Mouse (Mus musculus) myocyte (in vitro differentiated cells): ENCODE measurements at regions not wholly inside any gene's neighbourhood (a gene's known extent, or its start where the extent isn't known, plus 50 kb on each side); places are given as distances from the start of the nearest gene placed in this dataset.

ENCODE experiments used
- H3K27me3 ChIP-seq: one replicate; pipeline ENCODE4 v1.6.1; 2011; ENCODE audit not compliant: control insufficient read depth, insufficient read depth, insufficient read length
- H3K36me3 ChIP-seq: one replicate; pipeline ENCODE4 v1.6.1; 2011; ENCODE audit not compliant: control insufficient read depth, insufficient read depth
- H3K4me2 ChIP-seq: one replicate; pipeline ENCODE4 v1.6.1; 2011; ENCODE audit warnings: low read depth, control low read depth
- H3K4me3 ChIP-seq: one replicate; pipeline ENCODE4 v1.5.1; 2011; ENCODE audit warnings: mild to moderate bottlenecking, control low read depth, moderate library complexity
- H3K79me2 ChIP-seq: one replicate; pipeline ENCODE4 v1.6.1; 2011; ENCODE audit not compliant: control insufficient read depth, insufficient read depth
- H3ac ChIP-seq: one replicate; pipeline ENCODE4 v1.6.1; 2011; ENCODE audit not compliant: control insufficient read depth, insufficient read length
- CEBPB ChIP-seq: IDR thresholded peaks from 2 replicates; pipeline ENCODE4 v1.6.1; 2011; ENCODE audit warnings: mild to moderate bottlenecking, moderate library complexity; ENCODE audit not compliant: poor library complexity, insufficient read depth, severe bottlenecking
- E2F4 ChIP-seq: IDR thresholded peaks from one replicate; pipeline ENCODE4 v1.6.1; 2011; ENCODE audit warnings: mild to moderate bottlenecking, control low read depth, moderate library complexity; ENCODE audit not compliant: insufficient read depth
- MAX ChIP-seq: IDR thresholded peaks from one replicate; pipeline ENCODE4 v1.6.1; 2011; ENCODE audit warnings: low read depth, mild to moderate bottlenecking, control low read depth
- MYOD1 ChIP-seq, 3 experiments: IDR thresholded peaks; one replicate each; pipeline ENCODE4 v1.6.1; 2011; ENCODE audit warnings: control low read depth in 2 of 3, low read depth in 2 of 3, mild to moderate bottlenecking in 2 of 3, moderate library complexity in 1 of 3; ENCODE audit not compliant: insufficient read length in 2 of 3, control insufficient read depth in 1 of 3
- MYOG ChIP-seq, 3 experiments: IDR thresholded peaks; one replicate each; pipeline ENCODE4 v1.6.1; 2011; ENCODE audit warnings: control low read depth in 2 of 3, low read depth in 2 of 3, mild to moderate bottlenecking in 2 of 3; ENCODE audit not compliant: insufficient read length in 2 of 3, control insufficient read depth in 1 of 3, insufficient read depth in 1 of 3
- POLR2A ChIP-seq: IDR thresholded peaks from one replicate; pipeline ENCODE4 v1.6.1; 2011; ENCODE audit warnings: low read depth, mild to moderate bottlenecking, control low read depth, moderate library complexity; ENCODE audit not compliant: insufficient read length
- POLR2AphosphoS2 ChIP-seq: IDR thresholded peaks from one replicate; pipeline ENCODE4 v1.6.1; 2011; ENCODE audit warnings: low read depth, control low read depth; ENCODE audit not compliant: insufficient read length
- REST ChIP-seq: IDR thresholded peaks from one replicate; pipeline ENCODE4 v1.6.1; 2011; ENCODE audit warnings: mild to moderate bottlenecking, control low read depth, moderate library complexity; ENCODE audit not compliant: insufficient read depth, insufficient read length
- SRF ChIP-seq: IDR thresholded peaks from one replicate; pipeline ENCODE4 v1.6.1; 2011; ENCODE audit warnings: low read depth; ENCODE audit not compliant: control insufficient read depth, insufficient read length
- TCF12 ChIP-seq: IDR thresholded peaks from one replicate; pipeline ENCODE4 v1.6.1; 2011; ENCODE audit warnings: mild to moderate bottlenecking, control low read depth; ENCODE audit not compliant: poor library complexity, insufficient read depth, severe bottlenecking
- TCF3 ChIP-seq: IDR thresholded peaks from one replicate; pipeline ENCODE4 v1.6.1; 2011; ENCODE audit warnings: low read depth, control low read depth; ENCODE audit not compliant: insufficient read length
- USF1 ChIP-seq: IDR thresholded peaks from one replicate; pipeline ENCODE4 v1.6.1; 2011; ENCODE audit warnings: low read depth, mild to moderate bottlenecking, control low read depth, moderate library complexity

GRCm38 (mm10) chr1:108023721-108024353 lies 434.0 kb downstream of the Serpinb8 start:
- H3K36me3 ChIP-seq: no peaks in the 10 kb centered on the region
- H3K4me3 ChIP-seq: no peak overlapping the region
- no peaks in the 10 kb centered on the region for H3K79me2 ChIP-seq
- H3K27me3 ChIP-seq: no peaks in the 10 kb centered on the region
- H3K4me2 ChIP-seq: no peak overlapping the region
- no peak overlapping the region for H3ac ChIP-seq
- TF ChIP-seq E2F4 (no peak), TCF3 (no peak), SRF (no peak), MYOD1 (IDR thresholded peaks at IDR 0.05; ENCODE audit: control insufficient read depth in 1 of 3, insufficient read length in 2 of 3, low read depth in 2 of 3) (no peak), USF1 (no peak), CEBPB (no peak), MYOG (IDR thresholded peaks at IDR 0.05; ENCODE audit: control insufficient read depth in 1 of 3, insufficient read depth in 1 of 3, insufficient read length in 2 of 3, low read depth in 2 of 3) (no peak), POLR2A (no peak), POLR2AphosphoS2 (no peak), MAX (no peak), REST (no peak), TCF12 (no peak)

GRCm38 (mm10) chr1:108024705-108025104 lies 434.9 kb downstream of the Serpinb8 start:
- H3K4me3 ChIP-seq: no peak overlapping the region
- no peaks in the 10 kb centered on the region for H3K36me3 ChIP-seq
- no peak for TF ChIP-seq TCF12
- no peak for TF ChIP-seq MAX
- no peak for TF ChIP-seq SRF
- no peak for TF ChIP-seq MYOD1 (IDR thresholded peaks at IDR 0.05; ENCODE audit: control insufficient read depth in 1 of 3, insufficient read length in 2 of 3, low read depth in 2 of 3)
- no peak for TF ChIP-seq POLR2A
- no peak for TF ChIP-seq REST
- no peak for TF ChIP-seq MYOG (IDR thresholded peaks at IDR 0.05; ENCODE audit: control insufficient read depth in 1 of 3, insufficient read depth in 1 of 3, insufficient read length in 2 of 3, low read depth in 2 of 3)
- TF ChIP-seq CEBPB: no peak
- no peak for TF ChIP-seq POLR2AphosphoS2
- no peak for TF ChIP-seq E2F4
- TF ChIP-seq TCF3: no peak
- TF ChIP-seq USF1: no peak
- H3K27me3 ChIP-seq: no peaks in the 10 kb centered on the region
- H3ac ChIP-seq: no peak overlapping the region
- H3K79me2 ChIP-seq: no peaks in the 10 kb centered on the region
- H3K4me2 ChIP-seq: no peak overlapping the region

- Histone ChIP-seq H3K4me2 (no peak overlapping the region), H3K27me3 (no peaks in the 10 kb centered on the region), H3K79me2 (no peaks in the 10 kb centered on the region), H3K4me3 (no peak overlapping the region), H3K36me3 (no peaks in the 10 kb centered on the region), H3ac (no peak overlapping the region)
- TF ChIP-seq CEBPB (no peak), E2F4 (no peak)
Observed at GRCm38 (mm10) chr1:108026461-108026860, 436.7 kb downstream of the Serpinb8 start.

- Histone ChIP-seq H3K79me2 (no peaks in the 10 kb centered on the region), H3K27me3 (no peaks in the 10 kb centered on the region), H3K36me3 (no peaks in the 10 kb centered on the region), H3ac (no peak overlapping the region), H3K4me3 (no peak overlapping the region), H3K4me2 (no peak overlapping the region)
- TF ChIP-seq MYOD1 (IDR thresholded peaks at IDR 0.05; ENCODE audit: control insufficient read depth in 1 of 3, insufficient read length in 2 of 3, low read depth in 2 of 3) (peak; percentile 12 to 82 (median 61)), MYOG (IDR thresholded peaks at IDR 0.05; ENCODE audit: control insufficient read depth in 1 of 3, insufficient read depth in 1 of 3, insufficient read length in 2 of 3, low read depth in 2 of 3) (no peak)
Observed at GRCm38 (mm10) chr1:108046194-108046593, 456.4 kb downstream of the Serpinb8 start.

- Histone ChIP-seq H3K79me2 (no peaks in the 10 kb centered on the region), H3ac (no peak overlapping the region)
- TF ChIP-seq MAX: no peak
- TF ChIP-seq POLR2A: no peak
- no peak for TF ChIP-seq SRF
- no peak for TF ChIP-seq MYOG (IDR thresholded peaks at IDR 0.05; ENCODE audit: control insufficient read depth in 1 of 3, insufficient read depth in 1 of 3, insufficient read length in 2 of 3, low read depth in 2 of 3)
- TF ChIP-seq POLR2AphosphoS2: no peak
- TF ChIP-seq CEBPB: no peak
- TF ChIP-seq TCF12: no peak
- TF ChIP-seq E2F4: no peak
- TF ChIP-seq USF1: no peak
- no peak for TF ChIP-seq TCF3
- TF ChIP-seq MYOD1 (IDR thresholded peaks at IDR 0.05; ENCODE audit: control insufficient read depth in 1 of 3, insufficient read length in 2 of 3, low read depth in 2 of 3): no peak
- TF ChIP-seq REST: no peak
Observed at GRCm38 (mm10) chr1:108046857-108047714, 457.3 kb downstream of the Serpinb8 start.

More at GRCm38 (mm10) chr1:108046857-108047714, 457.3 kb downstream of the Serpinb8 start:
- Histone ChIP-seq H3K4me3 (no peak overlapping the region), H3K27me3 (no peaks in the 10 kb centered on the region), H3K36me3 (no peaks in the 10 kb centered on the region), H3K4me2 (no peak overlapping the region)
